Mouse (Mus musculus) retina, adult 2 months (tissue): ENCODE data around the gene 3110009E18Rik.

ENCODE experiments used
- DNase-seq: peaks from one replicate; pipeline ENCODE4 v3.0.0-alpha.2; 2012; ENCODE audit warnings: low read depth, low spot score

Gene 3110009E18Rik

GRCm38 (mm10) chr1:120120969-120121811 lies at the start of gene 3110009E18Rik, which contains the start of gene Dbi:
3110009E18Rik (plus strand) TSS chr1:120121187.
Dbi (minus strand) TSS chr1:120121078.
- DNase-seq: peak; percentile 95

DNA sequence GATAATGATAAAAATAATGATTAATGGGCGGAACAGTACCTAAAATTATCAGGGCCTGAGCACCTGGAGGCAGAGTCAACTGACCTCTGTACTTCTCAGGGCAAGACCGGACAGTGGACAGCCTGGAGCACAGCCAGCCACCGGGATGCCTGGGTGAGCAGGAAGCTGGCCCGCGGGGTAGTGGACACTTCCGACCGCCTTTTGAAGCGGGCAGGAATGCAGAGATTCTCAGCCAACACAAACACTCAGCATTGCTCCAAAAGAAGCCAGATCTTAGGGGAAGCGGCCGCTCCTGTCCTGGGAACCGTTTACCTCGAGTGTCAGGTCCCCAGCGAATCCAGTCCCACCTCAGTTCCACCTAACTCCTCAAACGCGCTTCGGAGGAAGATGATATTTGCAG lies 48.1 kb upstream of the 3110009E18Rik start:
- DNase-seq: no peak

DNA sequence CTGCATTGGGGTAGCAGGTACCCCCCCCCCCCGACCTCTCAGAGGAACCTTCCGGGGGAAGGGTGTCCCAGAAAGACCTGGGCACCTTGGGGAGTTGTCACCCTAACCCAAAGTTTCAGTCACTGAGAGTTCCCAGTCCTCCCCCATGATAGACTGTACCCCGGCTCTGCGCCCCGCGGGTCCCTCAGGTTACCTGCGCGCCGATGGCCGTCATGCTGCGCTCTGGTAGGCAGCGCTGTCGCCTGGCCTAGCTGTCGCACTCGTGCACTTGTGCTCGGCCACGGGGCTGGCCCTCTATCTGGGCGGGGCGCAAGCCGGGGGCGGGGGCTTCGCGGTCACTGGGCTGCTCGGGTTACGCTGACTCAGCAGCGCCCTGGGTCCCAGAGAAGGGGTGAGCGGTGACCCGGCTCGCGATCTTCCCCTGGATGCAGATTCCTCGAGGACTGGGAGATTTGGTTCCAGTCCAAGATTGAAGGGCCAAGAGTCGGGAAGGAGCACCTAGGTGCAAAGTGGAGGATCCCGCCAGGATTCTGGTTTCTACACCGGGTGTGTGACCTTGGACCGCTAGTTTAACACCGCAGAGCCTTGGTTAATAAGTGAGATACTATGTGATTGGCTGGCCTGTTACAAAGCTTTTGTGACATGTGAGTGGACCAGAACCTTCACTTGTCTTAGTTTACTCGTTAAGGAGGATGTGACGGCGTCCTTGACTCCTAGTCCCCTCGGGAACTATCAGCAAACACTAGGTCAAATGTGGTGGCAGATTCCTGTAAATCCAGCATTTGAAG lies 47.3 kb upstream of the 3110009E18Rik start, which contains the start of gene Tmem37:
TSS of gene Tmem37 (minus strand) at position 556 of the 788 bp plus-strand sequence.
- no peak for DNase-seq

- DNase-seq: no peak
These were observed 46.7 kb upstream of the 3110009E18Rik start for GRCm38 (mm10) chr1:120074307-120074702.

DNA sequence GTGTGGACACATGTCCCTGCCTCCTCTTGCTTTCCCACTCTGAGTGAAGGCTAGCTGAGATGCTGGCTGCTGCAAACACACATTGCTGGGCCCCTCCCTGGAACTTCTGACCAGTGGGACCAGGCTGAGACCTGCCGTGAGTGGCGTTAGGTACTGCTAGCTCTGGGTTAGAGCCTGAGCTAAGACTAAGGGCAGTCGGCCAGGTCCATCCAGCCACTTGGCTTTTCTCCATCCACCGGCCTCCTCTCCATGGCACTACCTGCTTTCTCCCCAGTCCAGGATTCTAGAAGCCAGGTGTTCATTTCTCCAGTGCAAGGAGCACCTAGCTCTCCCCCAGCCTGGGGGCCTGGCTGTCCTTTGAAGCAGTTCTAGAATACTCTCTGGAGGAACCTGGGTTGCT lies 46.1 kb upstream of the 3110009E18Rik start:
- no peak for DNase-seq

GRCm38 (mm10) chr1:120075507-120075906 lies 45.5 kb upstream of the 3110009E18Rik start:
- DNase-seq: no peak

DNA sequence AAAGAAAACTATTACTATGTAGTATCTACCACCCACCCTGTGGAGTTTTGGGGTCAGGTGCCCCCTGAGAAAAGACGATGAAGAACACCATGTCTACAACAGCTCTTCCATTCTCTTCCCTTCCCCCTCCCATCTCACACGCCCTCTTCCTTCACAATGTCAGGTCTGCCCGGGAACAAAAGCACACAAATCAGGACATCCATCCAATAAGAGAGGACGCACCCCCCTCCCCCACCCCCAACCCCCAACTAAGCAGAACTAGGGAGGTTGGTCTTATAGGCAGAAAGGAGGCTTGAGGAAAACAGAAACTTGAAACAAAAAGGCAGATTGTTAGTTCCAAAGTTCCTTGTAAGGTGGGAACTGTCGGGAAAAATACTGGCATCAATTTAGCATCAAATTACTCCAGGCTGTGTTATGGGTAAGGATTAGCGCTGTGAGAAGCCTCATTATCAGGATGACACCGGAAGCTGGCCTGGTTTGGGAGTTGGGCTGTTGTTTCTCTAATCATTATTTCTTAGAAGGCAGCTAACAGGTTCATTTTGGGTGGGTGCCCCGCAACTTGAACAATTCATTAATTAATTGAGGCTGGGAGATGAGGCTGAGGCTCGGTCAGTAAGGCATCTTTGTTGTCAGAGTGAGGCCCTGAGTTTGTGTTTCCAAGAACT lies 43.1 kb upstream of the 3110009E18Rik start:
- DNase-seq: no peak

DNA sequence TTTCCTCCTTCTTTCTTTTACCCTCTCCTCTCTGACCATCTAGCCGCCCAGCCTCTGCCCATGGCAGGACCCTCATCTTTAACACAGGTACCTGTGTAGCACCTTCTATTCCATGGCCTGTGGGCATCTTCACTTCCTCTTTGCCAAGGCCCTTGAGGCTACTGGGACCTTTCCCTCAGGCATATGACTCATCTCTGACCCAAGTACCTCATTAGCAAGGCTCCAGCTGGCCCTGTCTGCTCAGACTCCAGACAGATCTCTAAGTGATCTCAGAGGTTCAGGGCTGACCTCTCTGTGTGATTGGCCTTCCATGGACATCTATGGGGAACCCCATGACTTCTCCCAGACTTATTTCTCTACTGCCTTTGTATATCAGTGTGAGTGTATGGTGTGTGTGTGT lies 40.4 kb upstream of the 3110009E18Rik start:
- no peak for DNase-seq

DNA sequence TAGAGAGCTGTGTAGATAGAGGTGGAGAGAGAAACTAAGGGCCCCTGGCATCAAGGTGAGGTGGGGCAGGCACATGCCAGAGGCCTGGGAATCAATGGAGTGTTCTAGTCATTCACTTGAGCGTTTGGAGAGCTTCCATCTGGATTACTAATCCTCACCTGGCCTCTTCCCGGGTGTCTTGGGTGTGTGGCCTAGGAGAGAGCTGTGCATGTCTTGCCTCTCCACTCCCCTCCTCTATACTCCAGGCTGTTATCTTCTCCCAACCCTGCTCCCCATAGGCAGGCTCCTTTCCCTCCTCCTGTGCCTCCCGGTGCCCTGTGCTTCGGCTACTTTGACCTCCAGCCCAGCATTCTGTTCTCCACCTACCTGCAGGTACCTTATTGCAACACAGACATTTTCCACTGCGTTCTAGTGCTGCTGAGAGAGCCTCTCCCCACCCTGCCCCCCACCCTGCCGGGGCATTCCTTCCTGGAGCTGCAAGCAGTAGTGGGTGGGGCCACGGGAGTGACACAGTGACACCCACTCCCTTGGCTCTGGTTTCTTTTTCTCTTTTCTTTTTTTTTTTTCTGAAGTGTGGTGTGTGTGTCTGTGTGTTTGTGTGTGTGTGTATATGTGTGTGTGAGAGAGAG lies 37.9 kb upstream of the 3110009E18Rik start:
- no peak for DNase-seq

DNA sequence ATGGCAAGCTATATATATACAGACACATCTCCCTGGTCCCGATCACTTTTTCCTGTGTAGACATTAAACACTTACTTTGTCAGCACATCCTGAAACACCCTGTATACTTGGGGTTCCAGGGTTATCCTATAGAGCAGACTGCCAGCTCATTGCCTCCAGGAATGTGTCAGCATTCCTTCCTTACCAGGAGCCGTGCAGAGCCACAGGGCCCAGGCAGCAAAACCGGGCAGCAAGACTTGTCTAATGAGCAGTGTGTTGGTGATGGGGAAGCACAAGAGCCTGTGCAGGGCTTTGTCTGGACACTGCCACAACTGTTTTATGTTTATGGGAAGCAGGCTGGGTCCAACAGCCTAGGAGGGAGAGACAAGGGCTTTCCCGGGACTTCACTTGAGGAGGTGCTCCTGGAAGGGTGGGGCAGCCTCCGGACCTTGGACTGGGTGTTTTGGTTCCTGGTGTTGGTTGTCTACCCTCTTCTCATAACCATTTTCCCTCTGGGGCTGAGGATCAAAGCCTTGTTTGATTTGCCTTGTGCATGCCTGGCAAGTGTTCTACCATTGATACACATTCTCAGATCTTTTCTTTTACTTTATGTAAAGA lies 37.0 kb upstream of the 3110009E18Rik start:
- DNase-seq: no peak

- DNase-seq: no peak
These were observed 35.3 kb upstream of the 3110009E18Rik start for GRCm38 (mm10) chr1:120085696-120086095.

- DNase-seq: no peak
These were observed 34.3 kb upstream of the 3110009E18Rik start for GRCm38 (mm10) chr1:120086644-120087043.

DNA sequence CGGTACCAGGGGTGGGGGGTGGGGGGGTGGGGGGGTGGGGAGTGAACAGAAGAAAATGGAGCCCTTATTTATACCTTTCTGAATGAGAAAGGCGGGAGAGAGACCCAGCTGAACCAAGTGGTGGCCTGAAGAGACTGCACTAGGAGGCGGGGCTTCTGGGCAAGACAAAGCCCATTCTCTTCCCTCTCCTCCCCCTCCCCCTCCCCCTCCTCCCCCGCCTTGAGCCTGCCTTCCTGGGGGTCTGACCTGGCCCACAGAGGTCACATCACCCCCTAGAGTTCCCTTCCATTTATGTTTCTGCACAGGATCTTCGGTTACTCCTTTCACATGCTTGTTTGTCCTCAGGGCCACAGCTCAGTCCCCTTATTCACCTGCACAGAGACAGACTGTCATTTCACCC lies 31.8 kb upstream of the 3110009E18Rik start:
- DNase-seq: no peak

- no peak for DNase-seq
These were observed 30.0 kb upstream of the 3110009E18Rik start for GRCm38 (mm10) chr1:120090880-120091570.

- DNase-seq: peak; percentile 56
These were observed 27.4 kb upstream of the 3110009E18Rik start for GRCm38 (mm10) chr1:120093482-120094134.

DNA sequence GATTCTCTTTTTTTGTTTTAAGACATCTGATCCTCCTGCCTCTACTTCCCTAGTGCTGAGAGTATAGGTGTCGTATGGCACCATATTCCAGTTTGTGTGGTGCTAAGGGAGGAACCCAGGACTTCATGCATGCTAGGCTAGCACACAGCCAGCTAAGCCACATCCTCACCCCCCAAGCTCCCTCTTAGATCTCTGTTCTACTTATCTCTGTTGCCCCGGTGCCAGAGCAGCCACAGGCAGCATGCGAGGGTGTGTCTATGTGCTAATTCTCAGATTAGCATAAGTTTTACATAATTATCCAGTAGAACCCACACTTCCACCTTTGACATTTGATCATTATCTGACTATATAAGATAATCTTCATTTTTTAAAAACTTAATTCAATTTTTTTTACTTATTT lies 26.1 kb upstream of the 3110009E18Rik start:
- no peak for DNase-seq

DNA sequence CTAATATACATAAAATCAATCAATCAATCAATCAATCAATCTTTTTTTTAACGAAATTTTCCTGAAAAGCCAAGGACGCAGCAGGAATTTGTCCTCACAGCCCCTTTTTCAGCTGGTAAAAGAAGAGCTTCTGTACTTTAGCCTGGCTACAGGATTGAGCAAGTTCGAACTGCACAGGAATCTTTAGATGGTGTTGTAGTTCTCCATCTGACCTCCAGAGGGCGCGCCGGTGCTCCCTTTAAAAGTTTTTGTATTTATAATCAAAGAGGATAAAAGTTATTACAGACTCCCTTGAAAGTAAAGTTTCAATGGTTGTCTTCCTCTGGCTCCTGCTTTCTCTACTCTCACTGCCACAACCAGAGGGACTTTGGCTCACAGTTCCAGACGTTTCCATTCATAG lies 22.7 kb upstream of the 3110009E18Rik start:
- DNase-seq: no peak

DNA sequence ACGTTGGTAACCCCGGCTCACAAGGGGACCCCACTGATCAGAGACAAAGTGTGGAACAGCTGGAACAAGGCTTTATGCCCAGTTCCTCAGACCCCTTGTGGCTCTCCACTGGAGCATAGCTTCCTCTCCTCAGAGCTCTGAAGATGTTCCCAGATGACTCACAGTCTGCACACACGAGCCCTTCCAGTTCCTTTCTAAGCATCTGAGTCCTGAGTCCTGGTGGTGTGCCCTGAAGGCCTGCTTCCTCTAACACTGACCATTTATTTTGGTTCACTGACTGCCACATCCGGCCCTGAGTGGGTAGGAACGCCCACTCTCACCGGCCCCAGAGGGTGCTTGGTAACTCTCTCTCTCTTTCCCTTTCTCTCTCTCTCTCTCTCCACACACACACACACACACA lies 21.5 kb upstream of the 3110009E18Rik start:
- no peak for DNase-seq

DNA sequence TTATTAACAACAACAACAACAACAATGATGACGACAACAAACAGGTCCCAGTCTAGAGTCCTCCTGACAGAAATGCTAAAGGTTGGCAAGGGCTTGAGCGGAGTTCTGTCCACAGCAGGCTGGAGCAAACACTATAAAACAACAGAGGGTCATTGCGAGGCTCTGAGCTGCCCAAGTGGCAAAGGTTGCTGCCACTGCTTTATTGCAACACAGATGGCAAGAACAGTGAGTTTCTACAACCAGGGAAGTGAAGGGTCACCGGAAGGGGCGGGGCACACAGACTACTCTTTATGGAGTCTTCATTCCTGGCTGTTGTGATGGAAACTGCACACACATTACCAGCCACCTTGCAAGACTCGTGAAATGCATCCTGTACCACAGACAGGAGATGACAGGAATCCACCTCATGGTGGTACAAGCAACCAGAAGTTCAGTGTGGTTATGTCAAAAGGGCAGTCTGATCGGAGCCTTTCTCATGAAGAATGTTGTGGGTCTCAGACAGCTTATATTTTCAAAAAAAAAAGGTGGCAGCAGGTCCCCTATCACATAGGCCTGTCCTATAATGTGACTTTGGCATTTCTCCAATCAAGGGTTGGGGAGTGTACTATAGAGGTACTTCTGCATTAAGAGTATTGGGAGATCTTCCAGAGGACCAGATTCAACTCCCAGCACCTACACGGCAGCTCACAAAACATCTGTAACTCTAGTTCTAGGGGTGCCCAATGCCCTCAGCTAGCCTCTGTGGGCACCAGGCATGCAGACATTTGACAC lies 20.3 kb upstream of the 3110009E18Rik start:
- no peak for DNase-seq
